Mouse (Mus musculus) layer of hippocampus, adult 9-10 months (tissue): ENCODE results near the gene Golga3.

Experiments
- DNase-seq: peaks from one replicate; pipeline ENCODE4 v3.0.0; 2022; ENCODE audit warnings: low spot score

Gene Golga3

DNA sequence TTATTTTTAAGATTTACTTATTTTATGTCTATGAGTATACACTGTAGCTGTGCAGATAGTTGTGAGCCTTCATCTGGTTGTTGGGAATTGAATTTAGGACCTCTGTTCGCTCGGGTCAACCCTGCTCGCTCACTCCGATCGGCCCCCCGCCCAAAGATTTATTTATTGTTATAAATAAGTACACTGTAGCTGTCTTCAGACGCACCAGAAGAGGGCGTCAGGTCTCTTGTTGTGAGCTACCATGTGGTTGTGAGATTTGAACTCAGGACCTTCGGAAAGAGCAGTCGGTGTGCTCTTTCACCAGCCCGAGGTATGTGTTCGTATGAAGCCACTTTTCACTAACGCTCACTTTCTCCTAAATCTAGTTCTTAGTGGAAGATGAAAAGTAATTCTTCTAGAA, 55.1 kb downstream of the Golga3 start:
- no peak for DNase-seq

DNA sequence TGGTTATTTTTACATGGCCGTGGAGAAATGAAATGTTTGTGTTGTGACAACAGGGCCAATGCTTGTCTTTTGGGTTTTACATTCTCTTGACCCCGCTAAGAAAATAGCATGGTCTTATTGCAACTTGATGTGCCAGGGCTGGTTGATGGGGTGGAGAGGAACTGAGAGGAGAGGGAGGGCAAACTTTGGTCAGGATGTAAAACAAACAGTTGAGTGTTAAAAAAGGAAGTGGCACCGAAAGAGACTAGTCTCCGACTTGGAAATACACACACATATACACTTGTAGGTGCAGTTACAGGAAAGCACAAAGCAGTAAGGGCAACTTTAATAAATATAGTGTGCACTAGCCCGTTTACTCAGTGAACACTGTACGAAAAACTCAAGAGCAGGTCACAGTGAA, 55.8 kb downstream of the Golga3 start:
- no peak for DNase-seq

DNA sequence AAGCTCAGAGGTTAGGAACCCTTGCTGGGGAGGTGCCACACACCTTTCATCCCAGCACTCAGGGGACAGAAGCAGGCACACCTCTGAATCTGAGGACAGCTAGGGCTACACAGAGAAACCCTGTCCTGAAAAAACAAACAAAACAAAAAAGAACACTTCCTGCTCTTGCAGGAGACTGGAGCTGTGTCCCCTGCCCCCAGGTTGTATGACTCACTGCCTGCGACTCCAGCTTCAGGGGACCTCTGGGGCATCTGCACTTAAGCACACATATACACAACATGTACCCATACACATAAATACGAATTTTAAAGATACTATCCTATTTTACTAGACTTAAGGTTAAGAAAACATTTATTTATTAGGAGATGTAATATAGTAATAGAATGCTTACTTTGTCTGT, 67.6 kb downstream of the Golga3 start:
- DNase-seq: no peak

DNA sequence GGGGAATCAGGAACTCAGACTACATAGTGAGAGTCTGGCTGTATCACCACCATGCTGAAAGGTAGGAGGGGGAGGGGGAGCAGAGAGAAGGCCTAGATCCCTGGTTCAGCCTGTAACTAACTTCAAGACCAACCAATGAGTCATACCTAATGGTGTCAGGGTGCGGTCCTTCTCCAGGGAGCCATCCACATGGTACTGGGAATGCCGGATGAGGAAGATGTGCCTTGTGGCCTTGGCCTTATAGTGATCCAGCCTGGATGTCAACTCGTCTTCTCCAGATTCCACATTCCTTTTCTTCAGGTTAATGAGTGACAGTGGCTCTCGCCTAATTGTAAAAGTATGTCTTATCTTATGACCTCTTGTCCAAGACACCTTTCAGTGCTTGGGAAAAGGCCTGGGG, 90.4 kb downstream of the Golga3 start:
- no peak for DNase-seq

DNA sequence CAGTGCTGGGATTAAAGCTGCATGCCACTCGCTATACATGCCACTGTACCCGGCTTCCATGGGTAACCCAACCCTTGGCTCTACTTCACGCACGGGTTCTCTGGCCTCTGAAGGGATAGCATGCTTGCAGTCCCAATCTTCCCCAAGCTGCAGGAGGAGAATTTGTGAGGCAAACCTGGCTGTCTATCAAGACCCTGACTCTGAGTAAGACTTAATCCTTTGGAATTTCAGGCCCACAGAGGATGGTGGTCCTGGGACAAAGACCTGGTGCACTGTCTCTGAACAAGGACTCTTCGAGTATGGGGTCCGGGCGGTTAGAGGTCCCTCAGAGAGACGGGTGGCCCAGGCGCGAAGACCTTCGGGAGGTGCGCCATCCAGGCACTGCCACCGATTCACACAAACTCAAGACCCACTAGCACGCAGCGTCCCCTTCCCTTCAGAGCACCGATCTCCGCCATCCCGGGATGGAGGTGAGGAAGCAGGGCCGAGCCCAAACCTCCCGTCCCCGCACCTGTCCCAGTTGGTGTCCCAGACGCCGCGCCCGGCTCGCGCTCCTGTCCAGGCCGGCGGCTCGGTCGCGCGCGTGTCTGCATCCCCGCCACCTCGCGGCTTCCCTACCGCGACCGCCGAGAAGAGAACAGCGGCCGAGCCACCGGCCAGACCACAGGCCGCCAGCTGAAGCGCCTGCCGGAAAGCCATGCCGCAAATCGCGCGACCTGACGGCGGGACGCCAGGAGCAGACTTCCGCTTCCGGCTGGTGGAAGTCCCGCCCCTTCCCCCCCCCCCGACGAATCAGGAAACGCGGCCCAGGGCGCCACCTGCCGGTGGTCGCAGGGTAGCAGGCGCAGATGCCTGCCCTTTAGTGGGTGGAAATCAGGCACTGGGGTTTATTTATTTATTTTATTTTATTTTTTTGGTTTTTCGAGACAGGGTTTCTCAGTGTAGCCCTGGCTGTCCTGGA, 92.9 kb downstream of the Golga3 start, which contains the start of gene Pgam5:
Gene Pgam5 (minus strand): TSS at position 773 of the 961 bp plus-strand sequence.
- DNase-seq: peak; percentile 57

DNA sequence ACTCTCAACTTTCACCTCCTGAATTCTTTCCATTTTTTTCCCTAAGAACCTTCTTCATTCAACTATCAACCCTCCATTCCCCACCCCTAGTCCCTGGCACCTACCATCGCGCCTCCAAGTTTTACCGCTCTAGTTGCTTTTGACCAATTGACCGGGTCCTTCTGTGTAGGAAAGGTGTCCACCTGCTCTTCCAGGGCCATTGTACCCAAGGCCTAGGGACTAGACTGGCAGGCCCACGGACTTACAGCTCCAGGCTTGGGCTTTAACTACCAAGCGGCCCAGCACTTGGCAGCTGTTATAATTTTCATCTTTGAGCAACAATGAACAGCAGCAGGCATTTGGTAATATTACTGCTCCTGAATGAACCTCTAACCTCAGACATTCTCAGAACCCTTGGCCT, 93.7 kb downstream of the Golga3 start:
- no peak for DNase-seq

DNA sequence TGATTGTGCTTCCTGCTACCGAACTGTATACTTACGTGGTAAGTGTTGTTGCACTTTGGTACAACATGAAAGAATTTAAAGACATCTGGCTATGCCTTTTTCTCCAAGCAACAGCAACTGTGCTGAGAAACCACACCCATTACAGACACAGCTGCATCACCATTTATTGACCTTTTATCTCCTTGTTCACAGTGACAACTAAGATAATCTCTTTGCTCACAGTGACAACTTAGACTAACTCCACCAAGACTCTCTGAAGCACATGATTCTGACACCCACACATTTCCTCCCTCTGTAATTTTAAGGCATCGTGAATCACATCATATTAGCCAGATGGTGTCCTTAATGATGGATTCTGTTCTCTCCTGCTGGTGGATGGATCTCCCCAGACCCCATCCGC, 97.6 kb downstream of the Golga3 start:
- DNase-seq: no peak

DNA sequence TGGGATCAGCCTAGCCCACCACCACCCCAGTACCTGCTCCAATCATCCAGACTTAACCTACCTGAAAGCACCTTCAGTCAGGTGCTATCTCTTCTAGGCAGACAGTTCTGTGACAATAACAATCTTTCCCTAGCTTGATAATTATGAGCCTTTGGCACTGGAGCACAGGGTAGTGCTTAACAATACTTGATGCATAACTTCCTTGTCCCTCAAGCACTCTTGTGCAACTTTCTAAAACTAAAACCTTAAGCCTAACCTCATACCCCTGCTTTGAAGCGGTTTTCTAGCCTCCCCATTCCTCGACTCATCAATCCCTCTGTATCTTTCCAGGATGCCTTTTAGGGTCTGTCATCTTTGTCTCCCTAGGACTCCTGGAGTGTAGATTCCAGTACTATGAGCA, 98.3 kb downstream of the Golga3 start:
- DNase-seq: no peak
